ENCODE assay signal across 17 mouse cellular contexts in genomic region chr3:83562026-83562425, GRCm38 (mm10).
"Had no signal": no experiment of that assay in that cellular context is flagged by ENCODE, and none has a peak within 500 bp of the region (broad histone marks: within the 10 kb centered on the region; RNA-seq: fewer than 3 reads in every experiment).

No protein-coding gene starts in this region.

- H3K4me3 ChIP-seq: midbrain, embryonic 10.5 days; midbrain, embryonic 12.5 days; myocyte; neural tube, embryonic 13.5 days; neural tube, embryonic 15.5 days; stomach, embryonic 15.5 days had no signal

- H3K36me3 ChIP-seq: midbrain, embryonic 10.5 days; midbrain, embryonic 12.5 days; neural tube, embryonic 13.5 days; neural tube, embryonic 15.5 days; stomach, embryonic 15.5 days had no signal

- H3K9ac ChIP-seq: lung, embryonic 14.5 days; midbrain, embryonic 12.5 days; neural tube, embryonic 13.5 days; neural tube, embryonic 15.5 days; stomach, embryonic 15.5 days had no signal

- H3K4me2 ChIP-seq: lung, embryonic 14.5 days; midbrain, embryonic 12.5 days; neural tube, embryonic 13.5 days; neural tube, embryonic 15.5 days; stomach, embryonic 15.5 days had no signal

- H3K27ac ChIP-seq: midbrain, embryonic 10.5 days; midbrain, embryonic 12.5 days; neural tube, embryonic 13.5 days; neural tube, embryonic 15.5 days; stomach, embryonic 15.5 days had no signal

- H3K9me3 ChIP-seq: midbrain, embryonic 10.5 days; midbrain, embryonic 12.5 days; neural tube, embryonic 13.5 days; neural tube, embryonic 15.5 days; stomach, embryonic 15.5 days had no signal

- DNase-seq: lung, adult 18-20 months; lung, embryonic 14.5 days; lung, postnatal 10 days; lung, postnatal 4 days; midbrain, embryonic 14.5 days; retina, postnatal 1 day; right cerebral cortex, postnatal 14 days; thymus, adult 18-20 months; thymus, postnatal 14 days; thymus, postnatal 36 days had no signal

- H3K27me3 ChIP-seq: midbrain, embryonic 12.5 days; neural tube, embryonic 13.5 days; neural tube, embryonic 15.5 days; stomach, embryonic 15.5 days had no signal

- H3K4me1 ChIP-seq: neural tube, embryonic 13.5 days; neural tube, embryonic 15.5 days; stomach, embryonic 15.5 days had no signal

- ATAC-seq: midbrain, embryonic 16.5 days had no signal
